Mouse (Mus musculus): ENCODE results near the gene Prkaa2. TPM values are rescaled to one million over a fixed set of nuclear protein-coding genes. Genes with fewer than 3 reads are reported as not detected.

Prkaa2 gene
- polyA plus RNA-seq, 1 experiment from 2014 or later = 0.92 TPM

- no peaks in the 10 kb centered on the region for H3K9me3 ChIP-seq
- no peak overlapping the region for H3K27ac ChIP-seq
- H3K9ac ChIP-seq (replicated peaks) = no peak overlapping the region
- WGBS = 77% methylated on average over 4 of the region's 4 CpGs
- no peak for ATAC-seq (ENCODE audit: insufficient number of reproducible peaks, insufficient read depth, low FRiP score, low TSS enrichment, low read depth)
- H3K4me2 ChIP-seq = no peak overlapping the region
- no peak overlapping the region for H3K4me3 ChIP-seq (replicated peaks)
- no peaks in the 10 kb centered on the region for H3K4me1 ChIP-seq (replicated peaks)
- no peaks in the 10 kb centered on the region for H3K27me3 ChIP-seq
- no peaks in the 10 kb centered on the region for H3K36me3 ChIP-seq
Observed at GRCm38 (mm10) chr4:105133350-105134050, 23.8 kb upstream of the Prkaa2 start.

GRCm38 (mm10) chr4:105131756-105132314 is 22.1 kb upstream of the Prkaa2 start:
- Histone ChIP-seq H3K9me3 (no peaks in the 10 kb centered on the region), H3K36me3 (no peaks in the 10 kb centered on the region), H3K9ac (replicated peaks) (no peak overlapping the region), H3K4me2 (no peak overlapping the region), H3K27ac (no peak overlapping the region), H3K27me3 (no peaks in the 10 kb centered on the region), H3K4me1 (replicated peaks) (no peaks in the 10 kb centered on the region), H3K4me3 (replicated peaks) (no peak overlapping the region)
- ATAC-seq (ENCODE audit: insufficient number of reproducible peaks, insufficient read depth, low FRiP score, low TSS enrichment, low read depth) = no peak
- 76% methylated on average over 9 of the region's 9 CpGs for WGBS

- Histone ChIP-seq H3K9me3 (no peaks in the 10 kb centered on the region), H3K27me3 (no peaks in the 10 kb centered on the region), H3K9ac (replicated peaks) (no peak overlapping the region), H3K4me2 (no peak overlapping the region), H3K27ac (no peak overlapping the region), H3K4me3 (replicated peaks) (no peak overlapping the region), H3K4me1 (replicated peaks) (no peaks in the 10 kb centered on the region), H3K36me3 (no peaks in the 10 kb centered on the region)
- WGBS = 73% methylated on average over 7 of the region's 7 CpGs
- ATAC-seq (ENCODE audit: insufficient number of reproducible peaks, insufficient read depth, low FRiP score, low TSS enrichment, low read depth) = no peak
Observed at GRCm38 (mm10) chr4:105129212-105129611, 19.5 kb upstream of the Prkaa2 start.

- no peak for ATAC-seq (ENCODE audit: insufficient number of reproducible peaks, insufficient read depth, low FRiP score, low TSS enrichment, low read depth)
- H3K36me3 ChIP-seq = no peaks in the 10 kb centered on the region
- no peak overlapping the region for H3K4me2 ChIP-seq
- H3K4me1 ChIP-seq (replicated peaks) = no peaks in the 10 kb centered on the region
- H3K9ac ChIP-seq (replicated peaks) = no peak overlapping the region
- no peak overlapping the region for H3K4me3 ChIP-seq (replicated peaks)
- H3K9me3 ChIP-seq = no peaks in the 10 kb centered on the region
- H3K27me3 ChIP-seq = no peaks in the 10 kb centered on the region
- 43% methylated on average over 8 of the region's 8 CpGs for WGBS
- no peak overlapping the region for H3K27ac ChIP-seq
Observed at GRCm38 (mm10) chr4:105122429-105122828, 12.7 kb upstream of the Prkaa2 start.

GRCm38 (mm10) chr4:105121081-105121480 is 11.4 kb upstream of the Prkaa2 start:
- WGBS = 82% methylated on average over 6 of the region's 6 CpGs
- H3K27ac ChIP-seq = no peak overlapping the region

GRCm38 (mm10) chr4:105113468-105113867 is 3.8 kb upstream of the Prkaa2 start:
- Histone ChIP-seq H3K9me3 (no peaks in the 10 kb centered on the region), H3K27ac (no peak overlapping the region), H3K36me3 (no peaks in the 10 kb centered on the region), H3K4me1 (replicated peaks) (peaks cover 13% of the 10 kb centered on the region; the same call in 1 of the 2 replicates), H3K9ac (replicated peaks) (no peak overlapping the region), H3K27me3 (peaks cover 9% of the 10 kb centered on the region), H3K4me2 (no peak overlapping the region), H3K4me3 (replicated peaks) (no peak overlapping the region)
- 82% methylated on average over 3 of the region's 3 CpGs for WGBS
- no peak for ATAC-seq (ENCODE audit: insufficient number of reproducible peaks, insufficient read depth, low FRiP score, low TSS enrichment, low read depth)

More at GRCm38 (mm10) chr4:105121081-105121480, 11.4 kb upstream of the Prkaa2 start:
- ATAC-seq (ENCODE audit: insufficient number of reproducible peaks, insufficient read depth, low FRiP score, low TSS enrichment, low read depth) = no peak
- Histone ChIP-seq H3K9me3 (no peaks in the 10 kb centered on the region), H3K4me3 (replicated peaks) (no peak overlapping the region), H3K4me1 (replicated peaks) (no peaks in the 10 kb centered on the region), H3K36me3 (no peaks in the 10 kb centered on the region), H3K4me2 (no peak overlapping the region), H3K9ac (replicated peaks) (no peak overlapping the region), H3K27me3 (no peaks in the 10 kb centered on the region)

- H3K36me3 ChIP-seq = no peaks in the 10 kb centered on the region
- H3K4me1 ChIP-seq (replicated peaks) = peaks cover 13% of the 10 kb centered on the region; the same call in 1 of the 2 replicates
- H3K27ac ChIP-seq = no peak overlapping the region
- no peaks in the 10 kb centered on the region for H3K9me3 ChIP-seq
- H3K4me3 ChIP-seq (replicated peaks) = no peak overlapping the region
- no peak overlapping the region for H3K9ac ChIP-seq (replicated peaks)
- H3K4me2 ChIP-seq = no peak overlapping the region
- ATAC-seq (ENCODE audit: insufficient number of reproducible peaks, insufficient read depth, low FRiP score, low TSS enrichment, low read depth) = no peak
- H3K27me3 ChIP-seq = peaks cover 14% of the 10 kb centered on the region
- 76% methylated on average over 5 of the region's 5 CpGs for WGBS
Observed at GRCm38 (mm10) chr4:105113042-105113441, 3.4 kb upstream of the Prkaa2 start.

GRCm38 (mm10) chr4:105111770-105112169 is 2.1 kb upstream of the Prkaa2 start:
- no peak overlapping the region for H3K27ac ChIP-seq
- no peak for ATAC-seq (ENCODE audit: insufficient number of reproducible peaks, insufficient read depth, low FRiP score, low TSS enrichment, low read depth)

GRCm38 (mm10) chr4:105110684-105111035 is 970 bp upstream of the Prkaa2 start:
- Histone ChIP-seq H3K27me3 (peaks cover 22% of the 10 kb centered on the region), H3K9ac (replicated peaks) (no peak overlapping the region), H3K4me1 (replicated peaks) (peaks cover 13% of the 10 kb centered on the region; the same call in 1 of the 2 replicates), H3K4me2 (peak overlapping the region; percentile 92), H3K36me3 (no peaks in the 10 kb centered on the region), H3K4me3 (replicated peaks) (peak overlapping the region; percentile 71), H3K9me3 (no peaks in the 10 kb centered on the region), H3K27ac (no peak overlapping the region)
- WGBS = 61% methylated on average over 4 of the region's 4 CpGs
- no peak for ATAC-seq (ENCODE audit: insufficient number of reproducible peaks, insufficient read depth, low FRiP score, low TSS enrichment, low read depth)

More at GRCm38 (mm10) chr4:105111770-105112169, 2.1 kb upstream of the Prkaa2 start:
- H3K27me3 ChIP-seq = peaks cover 22% of the 10 kb centered on the region
- H3K9ac ChIP-seq (replicated peaks) = no peak overlapping the region
- 85% methylated on average over 11 of the region's 11 CpGs for WGBS
- no peaks in the 10 kb centered on the region for H3K9me3 ChIP-seq
- no peak overlapping the region for H3K4me2 ChIP-seq
- no peak overlapping the region for H3K4me3 ChIP-seq (replicated peaks)
- H3K4me1 ChIP-seq (replicated peaks) = peaks cover 13% of the 10 kb centered on the region; the same call in 1 of the 2 replicates
- no peaks in the 10 kb centered on the region for H3K36me3 ChIP-seq

GRCm38 (mm10) chr4:105109990-105110683 is 447 bp upstream of the Prkaa2 start:
- Histone ChIP-seq H3K4me3 (replicated peaks) (peak overlapping the region; percentile 71), H3K27me3 (peaks cover 22% of the 10 kb centered on the region), H3K9me3 (no peaks in the 10 kb centered on the region), H3K9ac (replicated peaks) (peak overlapping the region; percentile 75), H3K4me2 (peak overlapping the region; percentile 92), H3K27ac (no peak overlapping the region), H3K4me1 (replicated peaks) (peaks cover 13% of the 10 kb centered on the region; the same call in 1 of the 2 replicates), H3K36me3 (no peaks in the 10 kb centered on the region)
- 3% methylated on average over 23 of the region's 24 CpGs for WGBS
- peak; percentile 74 for ATAC-seq (ENCODE audit: insufficient number of reproducible peaks, insufficient read depth, low FRiP score, low TSS enrichment, low read depth)

- Histone ChIP-seq H3K9ac (replicated peaks) (peak overlapping the region; percentile 75; the same call in 1 of the 2 replicates), H3K4me1 (replicated peaks) (peaks cover 13% of the 10 kb centered on the region; the same call in 1 of the 2 replicates), H3K4me3 (replicated peaks) (peak overlapping the region; percentile 71), H3K27me3 (peaks cover 22% of the 10 kb centered on the region), H3K4me2 (peak overlapping the region; percentile 92), H3K27ac (no peak overlapping the region), H3K9me3 (no peaks in the 10 kb centered on the region), H3K36me3 (no peaks in the 10 kb centered on the region)
- 21% methylated on average over 5 of the region's 5 CpGs for WGBS
- no peak for ATAC-seq (ENCODE audit: insufficient number of reproducible peaks, insufficient read depth, low FRiP score, low TSS enrichment, low read depth)
Observed at GRCm38 (mm10) chr4:105108641-105109198, 970 bp downstream of the Prkaa2 start.

Data from limb, embryonic 12.5 days (tissue).